In the genomic region with DNA sequence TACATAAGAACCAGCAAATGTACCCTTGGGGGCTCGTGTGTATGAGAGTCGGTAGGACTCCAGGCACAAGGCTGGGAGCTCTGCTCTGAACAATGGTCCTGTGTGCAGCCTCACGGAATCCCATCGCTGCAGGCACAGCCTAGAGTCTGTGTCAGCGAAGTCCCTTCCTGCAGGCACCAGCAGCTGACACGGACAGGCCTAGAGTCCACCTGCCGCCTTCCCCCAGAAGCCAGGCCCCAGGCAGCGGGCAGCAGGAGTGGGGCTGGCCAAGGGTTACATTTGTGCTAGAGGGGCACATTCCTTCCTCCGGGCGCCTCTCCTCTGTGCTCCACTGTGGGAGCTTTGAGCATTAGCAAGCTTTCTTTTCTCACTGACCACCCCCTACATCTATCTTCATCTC, we compare ENCODE assay signal across 11 mouse cellular contexts. TPM values are rescaled to one million over a fixed set of nuclear protein-coding genes. Genes with fewer than 3 reads are reported as not detected.
DNase-seq lines count a peak whose midpoint lies in the region; ATAC-seq and TF ChIP-seq lines count a peak whose summit lies in the region.
"Had no signal": no experiment of that assay in that cellular context is flagged by ENCODE, and none has a peak within 500 bp of the region (broad histone marks: within the 10 kb centered on the region; RNA-seq: fewer than 3 reads in every experiment).

No protein-coding gene starts in this region.

- no peak for TF ChIP-seq CTCF in midbrain, postnatal 0 days (IDR thresholded peaks at IDR 0.05)

- DNase-seq in hindbrain, embryonic 11.5 days (ENCODE audit: low spot score) = peak; percentile 37
- DNase-seq in kidney, postnatal 10 days = peak; percentile 68
- peak; percentile 45 for DNase-seq in midbrain, postnatal 0 days (ENCODE audit: low spot score)
- no peak for DNase-seq in heart, postnatal 14 days
- no peak for DNase-seq in frontal cortex, postnatal 25 days (ENCODE audit: low spot score in 2 of 2)
- no peak for DNase-seq in left cerebral cortex, postnatal 25 days (ENCODE audit: low spot score in 2 of 2)
- DNase-seq: cerebellum, adult 11-12 months; thymus, postnatal 36 days had no signal

- H3K4me2 ChIP-seq in forebrain, embryonic 13.5 days = peak overlapping the region; percentile 92
- H3K4me2 ChIP-seq in hindbrain, embryonic 11.5 days (replicated peaks; ENCODE audit: low read depth, low read length) = peak overlapping the region; percentile 6; the same call in 1 of the 2 replicates
- peak overlapping the region; percentile 41 for H3K4me2 ChIP-seq in midbrain, postnatal 0 days (ENCODE audit: low read depth, low read length, poor library complexity, severe bottlenecking)
- H3K4me2 ChIP-seq: heart, embryonic 11.5 days had no signal

- H3K4me3 ChIP-seq in forebrain, embryonic 13.5 days = peak overlapping the region; percentile 14
- H3K4me3 ChIP-seq in hindbrain, embryonic 11.5 days (ENCODE audit: low read depth, low read length) = no peak overlapping the region
- H3K4me3 ChIP-seq in midbrain, postnatal 0 days (ENCODE audit: low read depth, low read length) = peak overlapping the region; percentile 7; the same call in 1 of the 2 replicates

- intact Hi-C loops in heart, postnatal 14 days (cut with DNase I) = loop anchor here (5.0 kb wide), 1 partner anchor 169 kb away; no protein-coding TSS in a partner anchor
- intact Hi-C loops in left cerebral cortex, postnatal 25 days (cut with DNase I) = loop anchor here (2.0 kb wide), 1 partner anchor 29 kb away; no protein-coding TSS in a partner anchor

- WGBS in forebrain, embryonic 13.5 days = 39% methylated on average over 10 of the region's 10 CpGs
- 34% methylated on average over 10 of the region's 10 CpGs for WGBS in hindbrain, embryonic 11.5 days
- 26% methylated on average over 10 of the region's 10 CpGs for WGBS in midbrain, postnatal 0 days

- no peak for ATAC-seq in forebrain, embryonic 13.5 days
- ATAC-seq in hindbrain, embryonic 11.5 days (ENCODE audit: low FRiP score) = no peak
- ATAC-seq in midbrain, postnatal 0 days (ENCODE audit: low FRiP score) = no peak

- H3K27me3 ChIP-seq in forebrain, embryonic 13.5 days = peaks cover 57% of the 10 kb centered on the region
- H3K27me3 ChIP-seq in hindbrain, embryonic 11.5 days (ENCODE audit: control insufficient read depth, insufficient read depth, low read length) = peaks cover 15% of the 10 kb centered on the region
- H3K27me3 ChIP-seq in midbrain, postnatal 0 days (ENCODE audit: insufficient read depth, low read length) = no peaks in the 10 kb centered on the region

- H3K36me3 ChIP-seq in forebrain, embryonic 13.5 days (ENCODE audit: poor library complexity, severe bottlenecking) = no peaks in the 10 kb centered on the region
- no peaks in the 10 kb centered on the region for H3K36me3 ChIP-seq in hindbrain, embryonic 11.5 days (ENCODE audit: control insufficient read depth, insufficient read depth, low read length)
- H3K36me3 ChIP-seq in midbrain, postnatal 0 days (ENCODE audit: insufficient read depth, low read length) = no peaks in the 10 kb centered on the region

- H3K4me1 ChIP-seq in forebrain, embryonic 13.5 days = peaks cover 70% of the 10 kb centered on the region
- peaks cover 11% of the 10 kb centered on the region for H3K4me1 ChIP-seq in hindbrain, embryonic 11.5 days (replicated peaks; ENCODE audit: control insufficient read depth, insufficient read depth, low read length)
- H3K4me1 ChIP-seq in midbrain, postnatal 0 days (ENCODE audit: insufficient read depth, low read length) = peaks cover 25% of the 10 kb centered on the region; the same call in 1 of the 2 replicates

- peak overlapping the region; percentile 54 for H3K9ac ChIP-seq in forebrain, embryonic 13.5 days
- no peak overlapping the region for H3K9ac ChIP-seq in hindbrain, embryonic 11.5 days (ENCODE audit: low read depth, low read length)
- peak overlapping the region; percentile 44 for H3K9ac ChIP-seq in midbrain, postnatal 0 days (replicated peaks; ENCODE audit: low read length, poor library complexity, severe bottlenecking)
- H3K9ac ChIP-seq: liver, embryonic 14.5 days had no signal

- H3K9me3 ChIP-seq in forebrain, embryonic 13.5 days (replicated peaks) = no peaks in the 10 kb centered on the region
- no peaks in the 10 kb centered on the region for H3K9me3 ChIP-seq in hindbrain, embryonic 11.5 days (ENCODE audit: control insufficient read depth, low read length)
- no peaks in the 10 kb centered on the region for H3K9me3 ChIP-seq in midbrain, postnatal 0 days (ENCODE audit: low read length)

- H3K27ac ChIP-seq in forebrain, embryonic 13.5 days = no peak overlapping the region
- peak overlapping the region; percentile 45; the same call in 1 of the 2 replicates for H3K27ac ChIP-seq in hindbrain, embryonic 11.5 days (ENCODE audit: low read depth, low read length)
- 0 out of 2 replicates have a peak overlapping the region, but pooled peaks have one; percentile 18 for H3K27ac ChIP-seq in midbrain, postnatal 0 days (ENCODE audit: low read depth, low read length)
- H3K27ac ChIP-seq: liver, embryonic 14.5 days had no signal

RNA-seq across cellular contexts. Expression of a gene that starts 3.3 kb away (rescaled TPM):
- polyA plus RNA-seq in forebrain, embryonic 13.5 days (2015; fragmentation: Nextera tagmentation; extraction: Ambion mirVana) = 6.1 TPM in 2 replicates
- polyA plus RNA-seq in hindbrain, embryonic 11.5 days (2014; fragmentation: Nextera tagmentation; extraction: Ambion mirVana) = 3.2 and 5.0 TPM in 2 replicates
- total RNA-seq in midbrain, postnatal 0 days (2014; rRNA removed) = 50.0 and 73.5 TPM in 2 replicates
- polyA plus RNA-seq in midbrain, postnatal 0 days (2015; fragmentation: Nextera tagmentation; extraction: Ambion mirVana) = 18.1 and 20.4 TPM in 2 replicates
- 1 to 10 TPM in 1 of 2 experiments, under 1 TPM in 1; 0.88 to 1.3 TPM for total RNA-seq in heart, postnatal 14 days (2021)
- 10 to 100 TPM; 46.6 to 46.9 TPM for total RNA-seq in left cerebral cortex, postnatal 25 days (2021)

Comparison
In these comparisons a context has a peak if more than half of its experiments do, and no peak if none do; other contexts are left out.
1. H3K4me2 ChIP-seq: peak in every context shown above with its lines; median percentile 92 in forebrain, embryonic 13.5 days; 41 in midbrain, postnatal 0 days; 6 in hindbrain, embryonic 11.5 days.
2. DNase-seq: peak in hindbrain, embryonic 11.5 days (single experiment), kidney, postnatal 10 days (single experiment) and midbrain, postnatal 0 days (single experiment); none in heart, postnatal 14 days (0 of 2), frontal cortex, postnatal 25 days (0 of 2) and left cerebral cortex, postnatal 25 days (0 of 2).
3. RNA of a gene that starts 3.3 kb away (total RNA-seq): 50.0 to 73.5 TPM in midbrain, postnatal 0 days and 46.6 to 46.9 TPM in left cerebral cortex, postnatal 25 days; 0.88 to 1.3 TPM in heart, postnatal 14 days; every median in the first group is over 10 times any median in the second.